Mouse (Mus musculus): ENCODE results near the gene Tekt3.
A peak's percentile ranks its signal among the peaks of the same experiment; 100 is the strongest.

Tekt3 gene

GRCm38 (mm10) chr11:63061446-63061845, at the start of gene Tekt3:
Gene Tekt3, plus strand, starts transcription at chr11:63061654.
- no peak for DNase-seq (ENCODE audit: low spot score)

GRCm38 (mm10) chr11:63017327-63018082, 43.9 kb upstream of the Tekt3 start:
- DNase-seq (ENCODE audit: low spot score) = no peak

- no peak for DNase-seq (ENCODE audit: low spot score)
Measured at GRCm38 (mm10) chr11:63018083-63018622, 43.3 kb upstream of the Tekt3 start.

- DNase-seq (ENCODE audit: low spot score) = no peak
Measured at GRCm38 (mm10) chr11:63020633-63021032, 40.8 kb upstream of the Tekt3 start.

GRCm38 (mm10) chr11:63021141-63021806, 40.2 kb upstream of the Tekt3 start:
- DNase-seq (ENCODE audit: low spot score) = no peak

- no peak for DNase-seq (ENCODE audit: low spot score)
Measured at GRCm38 (mm10) chr11:63023461-63023860, 38.0 kb upstream of the Tekt3 start.

- DNase-seq (ENCODE audit: low spot score) = no peak
Measured at GRCm38 (mm10) chr11:63024136-63024535, 37.3 kb upstream of the Tekt3 start.

GRCm38 (mm10) chr11:63025476-63025875, 36.0 kb upstream of the Tekt3 start:
- DNase-seq (ENCODE audit: low spot score) = peak; percentile 32

- DNase-seq (ENCODE audit: low spot score) = no peak
Measured at GRCm38 (mm10) chr11:63026651-63027141, 34.8 kb upstream of the Tekt3 start.

- DNase-seq (ENCODE audit: low spot score) = no peak
Measured at GRCm38 (mm10) chr11:63028131-63028530, 33.3 kb upstream of the Tekt3 start.

GRCm38 (mm10) chr11:63029148-63029714, 32.2 kb upstream of the Tekt3 start:
- DNase-seq (ENCODE audit: low spot score) = no peak

- no peak for DNase-seq (ENCODE audit: low spot score)
Measured at GRCm38 (mm10) chr11:63029721-63030120, 31.7 kb upstream of the Tekt3 start.

GRCm38 (mm10) chr11:63035420-63036211, 25.8 kb upstream of the Tekt3 start:
- DNase-seq (ENCODE audit: low spot score) = no peak

- no peak for DNase-seq (ENCODE audit: low spot score)
Measured at GRCm38 (mm10) chr11:63040002-63040661, 21.3 kb upstream of the Tekt3 start.

- no peak for DNase-seq (ENCODE audit: low spot score)
Measured at GRCm38 (mm10) chr11:63045771-63046170, 15.7 kb upstream of the Tekt3 start.

GRCm38 (mm10) chr11:63046380-63046779, 15.1 kb upstream of the Tekt3 start:
- peak; percentile 21 for DNase-seq (ENCODE audit: low spot score)

- no peak for DNase-seq (ENCODE audit: low spot score)
Measured at GRCm38 (mm10) chr11:63050362-63050932, 11.0 kb upstream of the Tekt3 start.

- DNase-seq (ENCODE audit: low spot score) = no peak
Measured at GRCm38 (mm10) chr11:63051041-63051440, 10.4 kb upstream of the Tekt3 start.

GRCm38 (mm10) chr11:63051996-63052395, 9.5 kb upstream of the Tekt3 start:
- DNase-seq (ENCODE audit: low spot score) = no peak

GRCm38 (mm10) chr11:63055596-63055995, 5.9 kb upstream of the Tekt3 start:
- DNase-seq (ENCODE audit: low spot score) = no peak

GRCm38 (mm10) chr11:63058375-63058952, 3.0 kb upstream of the Tekt3 start:
- no peak for DNase-seq (ENCODE audit: low spot score)

All from layer of hippocampus, adult 9-10 months (tissue).